Comparison of ENCODE assay signal across 28 mouse cellular contexts in genomic region chr10:37404407-37404806, GRCm38 (mm10).
"Had no signal": no experiment of that assay in that cellular context is flagged by ENCODE, and none has a peak within 500 bp of the region (broad histone marks: within the 10 kb centered on the region; RNA-seq: fewer than 3 reads in every experiment).

No protein-coding gene starts in this region.

- DNase-seq: gastrocnemius, postnatal 10 days; gastrocnemius, postnatal 25 days; heart, adult 18-20 months; heart, postnatal 10 days; heart, postnatal 4 days; kidney, adult 18-20 months; kidney, adult 8-10 months; kidney, postnatal 10 days; kidney, postnatal 25 days; kidney, postnatal 4 days; liver; liver, embryonic 13.5 days; liver, postnatal 0 days had no signal

- H3K9ac ChIP-seq: heart, embryonic 12.5 days; hindbrain, embryonic 12.5 days; hindbrain, embryonic 14.5 days; intestine, embryonic 15.5 days; limb, embryonic 12.5 days; liver, embryonic 13.5 days; liver, embryonic 15.5 days; liver, postnatal 0 days had no signal

- H3K9me3 ChIP-seq: heart, embryonic 10.5 days; heart, embryonic 12.5 days; hindbrain, embryonic 10.5 days; hindbrain, embryonic 12.5 days; intestine, embryonic 15.5 days; limb, embryonic 10.5 days; limb, embryonic 12.5 days; liver, embryonic 13.5 days; liver, embryonic 15.5 days had no signal

- H3K27ac ChIP-seq: heart, embryonic 10.5 days; hindbrain, embryonic 10.5 days; hindbrain, embryonic 12.5 days; hindbrain, embryonic 14.5 days; intestine, embryonic 15.5 days; layer of hippocampus, adult 2 months; left cerebral cortex, adult 2 months; limb, embryonic 10.5 days; limb, embryonic 12.5 days; liver, embryonic 13.5 days; liver, embryonic 15.5 days had no signal

- ATAC-seq: hindbrain, embryonic 16.5 days; inflammation-experienced regulatory T-cells, adult 6 months; intestine, embryonic 15.5 days; intestine, postnatal 0 days; liver, postnatal 0 days had no signal

- H3K27me3 ChIP-seq: heart, embryonic 12.5 days; hindbrain, embryonic 12.5 days; intestine, embryonic 15.5 days; limb, embryonic 12.5 days; liver, embryonic 13.5 days; liver, embryonic 15.5 days had no signal

- H3K36me3 ChIP-seq: heart, embryonic 10.5 days; heart, embryonic 12.5 days; hindbrain, embryonic 10.5 days; hindbrain, embryonic 12.5 days; intestine, embryonic 15.5 days; limb, embryonic 10.5 days; limb, embryonic 12.5 days; liver, embryonic 13.5 days; liver, embryonic 15.5 days had no signal

- H3K4me2 ChIP-seq: heart, embryonic 12.5 days; hindbrain, embryonic 12.5 days; hindbrain, embryonic 14.5 days; intestine, embryonic 15.5 days; limb, embryonic 12.5 days; liver, embryonic 11.5 days; liver, embryonic 13.5 days; liver, embryonic 15.5 days had no signal

- H3K4me3 ChIP-seq: heart, embryonic 10.5 days; heart, embryonic 12.5 days; hindbrain, embryonic 10.5 days; hindbrain, embryonic 12.5 days; intestine, embryonic 15.5 days; layer of hippocampus, adult 2 months; left cerebral cortex, adult 2 months; limb, embryonic 10.5 days; limb, embryonic 12.5 days; liver, embryonic 13.5 days; liver, embryonic 15.5 days had no signal

- H3K4me1 ChIP-seq: heart, embryonic 10.5 days; liver, embryonic 13.5 days; liver, embryonic 15.5 days had no signal
